Mouse (Mus musculus): ENCODE results near the gene Anp32a. TPM values are rescaled to one million over a fixed set of nuclear protein-coding genes. Genes with fewer than 3 reads are reported as not detected.

Anp32a gene
- total RNA-seq, 2 experiments from 2014 or later = 205 to 606 TPM

Other genes starting within 250 kb of the Anp32a start
- gene Glce, start 218.6 kb upstream of the Anp32a start, total RNA-seq (2014; fragmentation: Nextera tagmentation) = 7.5 and 8.5 TPM in 2 replicates
- gene Glce, start 218.6 kb upstream of the Anp32a start, total RNA-seq (2017) = 8.3 and 8.4 TPM in 2 replicates
- gene Spesp1, start 59.1 kb upstream of the Anp32a start, total RNA-seq (2014; fragmentation: Nextera tagmentation) = not detected in 2 replicates
- not detected in 2 replicates for gene Spesp1, start 59.1 kb upstream of the Anp32a start, total RNA-seq (2017)
- gene Coro2b, start 195.8 kb downstream of the Anp32a start, total RNA-seq (2014; fragmentation: Nextera tagmentation) = 1.2 TPM in 1 of 2 replicates, not detected in the other
- gene Coro2b, start 195.8 kb downstream of the Anp32a start, total RNA-seq (2017) = not detected in 2 replicates